Mouse (Mus musculus): Measurements from ENCODE around the gene Usp19. TPM values are rescaled to one million over a fixed set of nuclear protein-coding genes. Genes with fewer than 3 reads are reported as not detected.

Gene Usp19
- polyA plus RNA-seq, 1 experiment = 70.8 TPM

GRCm38 (mm10) chr9:108486973-108487530, 3.4 kb upstream of the Usp19 start:
- peaks cover 20% of the 10 kb centered on the region for H3K79me2 ChIP-seq (ENCODE audit: control insufficient read depth, insufficient read depth)
- H3K27me3 ChIP-seq (ENCODE audit: control insufficient read depth, insufficient read depth, insufficient read length) = no peaks in the 10 kb centered on the region
- TF ChIP-seq MYOG (IDR thresholded peaks at IDR 0.05; ENCODE audit: control insufficient read depth, extremely low read depth, insufficient read length) (no peak), CEBPB (IDR thresholded peaks at IDR 0.05; ENCODE audit: low read depth) (no peak), MAX (IDR thresholded peaks at IDR 0.05) (no peak), CTCF (IDR thresholded peaks at IDR 0.05; ENCODE audit: control insufficient read depth, insufficient read depth, insufficient read length) (no peak), MYOD1 (IDR thresholded peaks at IDR 0.05; ENCODE audit: control insufficient read depth, insufficient read length, low read depth) (no peak), USF1 (IDR thresholded peaks at IDR 0.05; ENCODE audit: low read depth) (no peak), FOSL1 (IDR thresholded peaks at IDR 0.05; ENCODE audit: insufficient read depth, low read length, poor library complexity, severe bottlenecking) (no peak)
- no peak overlapping the region for H3ac ChIP-seq (ENCODE audit: control insufficient read depth, insufficient read length, low read depth)
- peaks cover 53% of the 10 kb centered on the region for H3K36me3 ChIP-seq (ENCODE audit: control insufficient read depth, insufficient read depth)
- H3K79me3 ChIP-seq (ENCODE audit: low read depth) = peaks cover 10% of the 10 kb centered on the region
- H3K4me3 ChIP-seq (ENCODE audit: insufficient read depth, poor library complexity, severe bottlenecking) = no peak overlapping the region

- TF ChIP-seq CTCF (IDR thresholded peaks at IDR 0.05; ENCODE audit: control insufficient read depth, insufficient read depth, insufficient read length) (no peak), FOSL1 (IDR thresholded peaks at IDR 0.05; ENCODE audit: insufficient read depth, low read length, poor library complexity, severe bottlenecking) (no peak), MAX (IDR thresholded peaks at IDR 0.05) (no peak), MYOD1 (IDR thresholded peaks at IDR 0.05; ENCODE audit: control insufficient read depth, insufficient read length, low read depth) (no peak), USF1 (IDR thresholded peaks at IDR 0.05; ENCODE audit: low read depth) (no peak), CEBPB (IDR thresholded peaks at IDR 0.05; ENCODE audit: low read depth) (no peak), MYOG (IDR thresholded peaks at IDR 0.05; ENCODE audit: control insufficient read depth, extremely low read depth, insufficient read length) (no peak)
- Histone ChIP-seq H3K36me3 (ENCODE audit: control insufficient read depth, insufficient read depth) (peaks cover 47% of the 10 kb centered on the region), H3K79me3 (ENCODE audit: low read depth) (peaks cover 17% of the 10 kb centered on the region), H3K27me3 (ENCODE audit: control insufficient read depth, insufficient read depth, insufficient read length) (no peaks in the 10 kb centered on the region), H3K4me3 (ENCODE audit: insufficient read depth, poor library complexity, severe bottlenecking) (no peak overlapping the region), H3K79me2 (ENCODE audit: control insufficient read depth, insufficient read depth) (peaks cover 26% of the 10 kb centered on the region), H3ac (ENCODE audit: control insufficient read depth, insufficient read length, low read depth) (no peak overlapping the region)
These were observed 2.0 kb upstream of the Usp19 start for GRCm38 (mm10) chr9:108488403-108488802.

GRCm38 (mm10) chr9:108489215-108489614, 1.2 kb upstream of the Usp19 start:
- H3K79me3 ChIP-seq (ENCODE audit: low read depth) = peaks cover 17% of the 10 kb centered on the region
- H3K79me2 ChIP-seq (ENCODE audit: control insufficient read depth, insufficient read depth) = peaks cover 32% of the 10 kb centered on the region
- H3K36me3 ChIP-seq (ENCODE audit: control insufficient read depth, insufficient read depth) = peaks cover 52% of the 10 kb centered on the region
- H3K27me3 ChIP-seq (ENCODE audit: control insufficient read depth, insufficient read depth, insufficient read length) = no peaks in the 10 kb centered on the region
- H3ac ChIP-seq (ENCODE audit: control insufficient read depth, insufficient read length, low read depth) = no peak overlapping the region
- no peak overlapping the region for H3K4me3 ChIP-seq (ENCODE audit: insufficient read depth, poor library complexity, severe bottlenecking)
- no peak for TF ChIP-seq MAX (IDR thresholded peaks at IDR 0.05)
- TF ChIP-seq MYOG (IDR thresholded peaks at IDR 0.05; ENCODE audit: control insufficient read depth, extremely low read depth, insufficient read length) = no peak
- TF ChIP-seq CEBPB (IDR thresholded peaks at IDR 0.05; ENCODE audit: low read depth) = no peak
- TF ChIP-seq FOSL1 (IDR thresholded peaks at IDR 0.05; ENCODE audit: insufficient read depth, low read length, poor library complexity, severe bottlenecking) = no peak
- TF ChIP-seq USF1 (IDR thresholded peaks at IDR 0.05; ENCODE audit: low read depth) = no peak
- TF ChIP-seq MYOD1 (IDR thresholded peaks at IDR 0.05; ENCODE audit: control insufficient read depth, insufficient read length, low read depth) = no peak
- TF ChIP-seq CTCF (IDR thresholded peaks at IDR 0.05; ENCODE audit: control insufficient read depth, insufficient read depth, insufficient read length) = no peak

GRCm38 (mm10) chr9:108489702-108490558, 472 bp upstream of the Usp19 start:
- Histone ChIP-seq H3ac (ENCODE audit: control insufficient read depth, insufficient read length, low read depth) (peak overlapping the region; percentile 46), H3K36me3 (ENCODE audit: control insufficient read depth, insufficient read depth) (peaks cover 56% of the 10 kb centered on the region), H3K79me3 (ENCODE audit: low read depth) (peaks cover 17% of the 10 kb centered on the region), H3K79me2 (ENCODE audit: control insufficient read depth, insufficient read depth) (peaks cover 32% of the 10 kb centered on the region), H3K27me3 (ENCODE audit: control insufficient read depth, insufficient read depth, insufficient read length) (no peaks in the 10 kb centered on the region), H3K4me3 (ENCODE audit: insufficient read depth, poor library complexity, severe bottlenecking) (no peak overlapping the region)
- TF ChIP-seq MYOG (IDR thresholded peaks at IDR 0.05; ENCODE audit: control insufficient read depth, extremely low read depth, insufficient read length) = no peak
- TF ChIP-seq CEBPB (IDR thresholded peaks at IDR 0.05; ENCODE audit: low read depth) = no peak
- TF ChIP-seq FOSL1 (IDR thresholded peaks at IDR 0.05; ENCODE audit: insufficient read depth, low read length, poor library complexity, severe bottlenecking) = no peak
- TF ChIP-seq MYOD1 (IDR thresholded peaks at IDR 0.05; ENCODE audit: control insufficient read depth, insufficient read length, low read depth) = no peak
- TF ChIP-seq CTCF (IDR thresholded peaks at IDR 0.05; ENCODE audit: control insufficient read depth, insufficient read depth, insufficient read length) = no peak
- TF ChIP-seq USF1 (IDR thresholded peaks at IDR 0.05; ENCODE audit: low read depth) = no peak
- TF ChIP-seq MAX (IDR thresholded peaks at IDR 0.05) = no peak

GRCm38 (mm10) chr9:108491286-108491580, 831 bp downstream of the Usp19 start:
- Histone ChIP-seq H3K4me3 (ENCODE audit: insufficient read depth, poor library complexity, severe bottlenecking) (peak overlapping the region; percentile 89), H3K79me2 (ENCODE audit: control insufficient read depth, insufficient read depth) (peaks cover 32% of the 10 kb centered on the region), H3K79me3 (ENCODE audit: low read depth) (peaks cover 17% of the 10 kb centered on the region), H3K27me3 (ENCODE audit: control insufficient read depth, insufficient read depth, insufficient read length) (no peaks in the 10 kb centered on the region), H3K36me3 (ENCODE audit: control insufficient read depth, insufficient read depth) (peaks cover 58% of the 10 kb centered on the region), H3ac (ENCODE audit: control insufficient read depth, insufficient read length, low read depth) (peak overlapping the region; percentile 90)
- TF ChIP-seq CEBPB (IDR thresholded peaks at IDR 0.05; ENCODE audit: low read depth) = no peak
- no peak for TF ChIP-seq MAX (IDR thresholded peaks at IDR 0.05)
- no peak for TF ChIP-seq MYOD1 (IDR thresholded peaks at IDR 0.05; ENCODE audit: control insufficient read depth, insufficient read length, low read depth)
- no peak for TF ChIP-seq USF1 (IDR thresholded peaks at IDR 0.05; ENCODE audit: low read depth)

All from C2C12 (cell line).